Mouse (Mus musculus): ENCODE measurements around the gene Cited1.
"Not testable (repeated sequence)": the region's sequence is repeated elsewhere in the genome, so short reads cannot be mapped to it uniquely, and the experiment has no call there.

The Cited1 gene

DNA sequence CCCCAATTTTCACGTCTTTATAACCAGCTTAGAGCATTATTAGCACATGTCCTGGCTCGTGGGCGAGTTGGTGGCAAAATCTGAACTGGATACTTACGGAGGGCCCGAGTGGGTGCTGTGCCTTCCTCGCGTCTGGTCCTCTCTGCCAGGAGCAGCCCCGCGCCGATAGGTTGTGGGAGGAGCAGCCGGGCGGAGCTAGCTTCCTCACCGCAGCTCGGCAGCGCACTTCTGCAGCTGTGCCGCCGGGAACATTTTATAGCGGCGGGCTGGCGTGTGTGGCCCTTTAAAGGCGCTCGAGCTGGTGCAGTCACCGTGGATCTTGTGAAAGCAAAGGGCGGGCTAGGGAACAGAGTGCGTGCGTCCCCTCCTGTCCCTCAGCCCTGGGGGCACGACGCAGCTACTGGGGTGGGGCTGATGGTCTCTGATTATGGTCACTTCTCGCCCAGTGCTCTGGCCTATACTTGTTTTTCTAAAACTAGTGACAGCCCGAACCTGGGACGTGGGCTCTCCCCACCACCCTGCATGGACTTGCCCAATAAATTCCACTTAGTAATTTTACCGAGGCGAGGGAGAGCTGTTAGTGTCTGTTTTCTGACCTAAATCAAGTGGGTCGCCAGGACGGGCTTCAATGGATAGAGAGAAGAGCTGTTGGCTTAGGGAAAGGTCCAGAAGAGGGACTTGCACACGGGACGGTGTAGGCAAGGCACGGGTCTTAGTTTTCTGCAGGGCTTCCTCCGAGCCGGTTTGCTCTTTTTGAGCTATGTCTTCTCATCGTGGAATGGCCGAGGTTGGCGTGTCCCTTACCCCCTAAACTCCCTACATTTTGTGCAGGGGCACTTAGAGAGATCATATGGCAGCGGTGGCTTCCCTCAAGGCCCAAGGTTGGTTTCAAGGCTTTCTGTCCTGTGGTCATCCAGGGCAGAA, at the start of gene Cited1:
TSS of gene Cited1 (minus strand) at position 245 of the 924 bp plus-strand sequence.
- peak in 1 of 2 experiments; percentile 34 for DNase-seq (ENCODE audit: low spot score in 2 of 2)

DNA sequence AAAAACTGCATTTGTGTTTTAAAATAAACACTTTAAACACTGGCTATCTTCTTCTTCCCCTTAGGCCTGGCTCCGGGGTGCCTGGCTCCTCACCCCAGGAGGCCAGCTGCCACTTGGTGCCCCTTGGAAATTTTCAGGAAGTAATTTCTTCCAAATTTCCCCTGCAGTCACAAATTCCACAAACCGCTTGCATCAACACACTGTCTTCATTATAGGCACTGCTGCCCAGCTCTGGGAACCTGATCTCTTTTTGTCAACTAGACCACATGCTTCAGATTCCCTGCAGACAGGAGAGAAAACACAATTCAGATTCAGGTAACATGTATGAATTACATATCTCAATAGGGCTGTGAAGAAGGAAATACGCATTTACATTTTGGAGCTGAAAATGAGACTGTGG, 32.9 kb upstream of the Cited1 start:
- DNase-seq (ENCODE audit: low spot score in 2 of 2) = no peak

DNA sequence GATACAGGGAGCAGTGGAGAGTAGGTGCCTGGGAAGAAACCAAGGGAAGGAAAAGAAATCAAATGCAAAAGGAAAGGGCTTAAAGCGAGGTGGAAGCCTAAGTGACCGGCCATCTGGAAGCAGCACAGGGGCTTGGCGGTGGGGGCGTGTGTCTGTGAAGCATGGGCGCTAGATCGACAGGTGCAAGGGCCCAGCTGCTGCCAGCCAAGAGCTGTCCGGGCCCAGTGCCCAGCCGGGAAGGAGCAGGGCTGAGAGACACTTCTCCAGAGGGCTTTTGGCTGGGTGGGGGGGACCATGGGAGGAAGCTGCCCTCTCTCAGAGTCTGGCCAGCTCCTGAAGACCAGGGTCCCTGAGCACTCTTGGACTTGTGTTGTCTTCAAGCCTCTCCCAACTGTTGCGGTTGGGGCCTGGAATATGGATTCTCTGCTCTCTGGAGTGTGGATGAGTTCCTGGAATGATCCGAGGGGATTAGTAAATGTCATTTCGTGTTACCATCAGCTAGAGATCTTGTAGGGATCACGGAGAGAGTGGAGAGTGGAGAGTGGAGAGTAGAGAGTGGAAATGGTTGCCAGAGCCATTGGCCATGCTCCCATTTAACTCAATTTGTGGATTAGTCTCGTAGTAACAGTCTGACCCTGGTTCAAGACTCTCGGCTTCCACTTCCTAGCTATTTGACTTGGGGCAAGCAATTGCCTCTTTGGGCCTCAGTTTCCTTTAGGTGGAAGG, 10.8 kb upstream of the Cited1 start:
- no peak for DNase-seq (ENCODE audit: low spot score in 2 of 2)

DNA sequence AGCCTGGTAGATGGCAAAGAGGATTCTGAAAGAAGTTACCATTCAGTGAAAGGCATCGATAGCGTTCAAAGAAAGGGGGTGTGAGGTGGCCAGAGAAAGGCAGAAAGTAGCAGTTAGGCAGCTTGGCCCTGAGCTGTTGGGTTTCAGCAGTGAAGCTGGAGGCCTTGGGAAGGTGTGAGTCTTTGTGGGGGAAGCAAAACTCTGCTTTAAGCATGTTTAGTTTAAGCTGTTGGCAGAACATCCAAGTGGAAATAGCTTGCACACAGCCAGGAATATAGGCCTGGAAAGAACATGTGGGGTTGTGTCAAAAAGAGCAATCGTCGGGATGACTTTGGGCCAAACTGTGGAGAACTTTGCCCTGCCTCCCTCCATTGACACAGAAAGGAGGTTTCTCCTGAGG, 7.8 kb upstream of the Cited1 start:
- no peak for DNase-seq (ENCODE audit: low spot score in 2 of 2)

DNA sequence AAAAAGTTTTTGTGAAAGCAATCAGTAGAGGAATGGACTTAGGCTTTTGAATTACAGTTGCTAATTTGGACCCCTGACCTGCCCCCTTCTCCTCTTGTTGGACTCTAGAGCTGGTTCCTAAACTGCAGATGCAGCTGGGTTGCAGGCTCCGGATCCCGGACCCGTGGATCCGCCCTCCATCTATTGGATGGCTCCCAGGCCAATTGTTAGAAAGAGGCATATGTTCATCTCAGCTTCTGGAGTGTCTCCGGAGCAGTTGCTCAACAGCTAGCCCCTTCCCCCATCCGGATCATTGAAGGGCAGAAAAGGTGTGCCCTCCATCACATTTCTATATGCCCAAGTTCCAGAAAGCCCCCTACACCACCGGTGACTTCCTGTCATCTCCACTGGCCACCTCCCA, 1.9 kb upstream of the Cited1 start:
- DNase-seq (ENCODE audit: low spot score in 2 of 2) = no peak

DNA sequence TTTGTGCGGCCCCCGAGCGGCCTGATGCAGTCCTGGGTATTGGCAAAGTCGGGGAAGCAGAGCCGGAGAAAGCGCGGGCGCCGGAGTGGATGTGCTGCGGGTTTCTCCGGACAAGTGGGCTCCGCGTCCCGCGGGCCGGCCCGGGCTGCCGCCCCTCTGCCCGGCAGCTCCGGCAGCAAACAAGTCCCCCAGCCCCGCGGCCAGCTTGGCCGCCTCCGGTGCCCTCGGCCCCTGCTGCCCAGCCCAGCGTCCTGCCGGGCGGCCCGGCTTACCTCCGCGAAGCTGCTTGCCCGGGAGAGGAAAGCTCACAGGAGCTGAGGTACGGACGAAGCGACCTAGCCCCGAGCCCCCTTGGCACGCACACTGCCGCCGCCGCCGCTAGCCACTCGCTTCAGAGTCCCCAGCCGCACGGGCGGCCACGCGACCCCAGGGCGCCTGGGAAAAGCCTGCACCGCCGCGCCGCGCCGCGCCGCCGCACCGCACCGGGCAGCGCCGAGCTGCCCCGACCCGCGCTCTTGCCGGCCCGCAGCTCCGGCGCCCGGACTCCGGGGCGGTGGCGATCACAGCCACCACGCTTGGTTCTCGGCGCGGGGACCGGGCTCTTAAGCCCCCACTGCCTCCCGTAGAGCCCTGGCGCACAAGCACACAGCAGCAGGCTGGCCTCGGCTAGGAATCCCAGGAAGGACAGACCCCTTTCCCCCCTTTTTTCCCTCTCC, 602 bp downstream of the Cited1 start:
- no peak for DNase-seq (ENCODE audit: low spot score in 2 of 2)

DNA sequence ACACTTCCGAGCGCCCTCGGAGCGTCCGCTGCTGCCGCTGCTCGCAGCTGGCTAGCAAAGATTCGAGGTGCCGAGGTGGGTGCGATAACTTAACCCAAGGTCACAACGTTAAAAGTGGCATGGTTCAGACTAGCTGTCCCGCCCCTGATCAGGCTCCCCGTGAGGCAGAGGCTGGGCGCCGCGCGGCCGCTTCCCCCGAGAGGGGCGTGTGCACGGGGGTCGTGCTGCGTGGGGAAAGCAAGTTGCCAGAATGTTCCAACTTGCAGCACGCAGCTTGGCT, 1.1 kb downstream of the Cited1 start:
- no peak for DNase-seq (ENCODE audit: low spot score in 2 of 2)

DNA sequence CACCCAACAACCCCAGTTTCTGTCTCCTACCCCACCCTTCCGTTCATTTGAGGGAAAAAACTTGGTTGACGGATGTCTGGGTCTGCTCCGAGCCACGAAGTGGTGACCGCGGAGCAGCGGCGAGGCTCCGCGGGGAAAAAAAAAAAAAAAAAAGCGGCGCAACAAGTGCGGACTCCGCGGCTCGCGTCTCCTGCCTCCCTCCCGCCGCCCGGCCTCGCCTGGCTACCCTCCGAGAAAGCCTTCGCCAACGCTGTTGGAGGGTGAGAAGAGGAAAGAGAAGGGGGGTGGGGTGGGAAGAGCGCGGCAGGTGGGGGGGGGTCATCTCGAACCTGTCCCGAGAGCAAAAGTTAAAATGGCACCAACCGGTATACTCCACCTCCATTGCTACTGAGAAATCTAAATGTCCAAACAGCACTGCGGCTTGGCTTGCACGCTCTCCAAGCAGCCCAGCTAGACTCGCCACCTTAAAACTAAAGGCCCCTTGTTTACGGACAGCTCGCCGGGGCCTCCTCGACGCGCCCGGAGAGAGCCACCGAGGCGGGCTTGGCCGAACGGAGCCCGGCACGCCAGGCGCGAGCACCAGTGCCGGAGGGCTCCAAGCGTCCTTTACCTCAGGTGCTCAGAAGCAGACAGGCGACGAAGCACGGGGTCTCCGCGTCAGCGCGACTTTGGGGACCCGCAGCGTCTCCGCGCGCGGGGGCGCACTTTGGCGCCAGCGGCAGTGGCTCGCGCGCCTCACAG, 1.7 kb downstream of the Cited1 start:
- peak in 1 of 2 experiments; percentile 17 for DNase-seq (ENCODE audit: low spot score in 2 of 2)

DNA sequence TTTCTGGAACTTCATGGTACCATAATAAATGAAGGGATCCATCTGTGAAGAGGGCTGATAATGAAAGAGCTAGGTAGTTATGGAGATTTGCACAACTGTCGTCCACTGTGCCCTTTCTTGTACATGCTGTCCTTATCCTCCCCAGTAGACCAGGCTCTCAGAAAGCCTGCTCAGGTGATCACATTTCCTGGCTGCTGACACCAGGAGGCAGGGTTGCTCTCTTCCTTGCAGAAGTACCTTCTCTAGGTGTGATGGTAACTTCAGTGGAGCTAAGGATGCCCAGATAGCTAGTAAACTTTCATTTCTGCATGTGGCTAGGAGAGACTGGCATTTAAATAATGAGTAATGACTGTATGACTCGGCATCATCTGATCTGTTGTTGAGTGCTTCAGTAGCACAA, 7.6 kb downstream of the Cited1 start:
- DNase-seq (ENCODE audit: low spot score in 2 of 2) = no peak

DNA sequence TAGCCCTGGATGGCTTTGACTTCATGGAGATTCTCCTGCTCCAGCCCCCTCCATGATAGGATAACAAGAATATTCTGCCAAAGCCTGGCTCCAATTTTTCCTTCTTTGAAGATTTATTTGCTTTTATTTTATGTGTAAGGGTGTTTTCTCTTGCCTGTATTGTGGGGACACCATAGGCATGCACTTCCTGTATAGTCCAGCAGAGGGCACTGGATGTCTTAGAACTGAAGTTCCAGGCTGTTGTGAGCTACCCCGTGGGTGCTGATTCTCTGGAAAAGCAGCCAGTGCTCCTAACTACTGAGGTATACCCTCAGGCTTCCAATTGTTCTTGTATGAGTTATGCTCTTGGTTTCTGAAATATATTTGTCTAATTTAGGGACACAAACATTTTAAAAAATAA, 32.9 kb downstream of the Cited1 start:
- DNase-seq (ENCODE audit: low spot score in 2 of 2) = no peak

DNA sequence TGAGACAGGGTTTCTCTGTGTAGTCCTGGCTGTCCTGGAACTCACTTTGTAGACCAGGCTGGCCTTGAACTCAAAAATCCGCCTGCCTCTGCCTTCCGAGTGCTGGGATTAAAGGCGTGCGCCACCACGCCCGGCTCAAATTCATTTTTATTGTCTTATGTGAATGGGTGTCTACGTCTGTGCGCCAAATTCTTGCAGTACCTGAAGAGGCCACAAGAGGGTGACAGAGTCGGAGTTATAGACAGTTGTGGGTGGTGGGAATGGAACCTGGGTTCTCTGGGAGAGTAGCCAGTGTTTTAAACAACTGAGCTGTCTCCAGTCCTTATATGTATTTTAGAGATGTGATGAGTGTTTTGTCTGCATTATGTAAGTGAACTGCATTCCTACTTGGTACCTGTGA, 36.6 kb downstream of the Cited1 start:
- DNase-seq (ENCODE audit: low spot score in 2 of 2) = not testable (repeated sequence)
